Mouse (Mus musculus) lung, embryonic 16.5 days (tissue): ENCODE results near the gene Rcan1. TPM values are rescaled to one million over a fixed set of nuclear protein-coding genes. Genes with fewer than 3 reads are reported as not detected.

Experiments
- ATAC-seq: fragments of 200-750 bp; cut with Nextera tagmentation; 2 replicates; pipeline ENCODE4 v1.8.0; 2017; ENCODE audit warnings: low read depth, mild to moderate bottlenecking, moderate library complexity
- H3K27ac ChIP-seq: fragments of 300-500 bp; sonication (generic); 2 replicates; pipeline ENCODE4 v1.5.1; 2014; ENCODE audit warnings: mild to moderate bottlenecking, control low read depth, low read length
- H3K27me3 ChIP-seq: fragments of 300-500 bp; sonication (generic); 2 replicates; pipeline ENCODE4 v1.6.1; 2014; ENCODE audit warnings: low read depth, low read length, mixed read lengths; ENCODE audit not compliant: control insufficient read depth, insufficient read depth
- H3K36me3 ChIP-seq: fragments of 300-500 bp; sonication (generic); 2 replicates; pipeline ENCODE4 v1.6.1; 2014; ENCODE audit warnings: low read length; ENCODE audit not compliant: control insufficient read depth, insufficient read depth
- H3K4me1 ChIP-seq: fragments of 300-500 bp; sonication (generic); replicated peaks from 2 replicates; pipeline ENCODE4 v1.6.1; 2014; ENCODE audit warnings: low read length, mixed read lengths; ENCODE audit not compliant: control insufficient read depth, insufficient read depth
- H3K4me2 ChIP-seq: fragments of 300-500 bp; sonication (generic); 2 replicates; pipeline ENCODE4 v1.6.1; 2014; ENCODE audit warnings: low read depth, low read length, control low read depth
- H3K4me3 ChIP-seq: fragments of 300-500 bp; sonication (generic); 2 replicates; pipeline ENCODE4 v1.5.1; 2014; ENCODE audit warnings: mild to moderate bottlenecking, low read length, control low read depth
- H3K9ac ChIP-seq: fragments of 300-500 bp; sonication (generic); 2 replicates; pipeline ENCODE4 v1.6.1; 2014; ENCODE audit warnings: low read length, control low read depth
- H3K9me3 ChIP-seq: fragments of 300-500 bp; sonication (generic); 2 replicates; pipeline ENCODE4 v1.6.1; 2016; ENCODE audit warnings: low read length; ENCODE audit not compliant: control insufficient read depth
- WGBS: fragments of 180-500 bp; shearing (Covaris S2); extraction: QIAGEN DNeasy Blood & Tissue Kit; methylation state at CpG from one replicate; pipeline ENCODE4 v1.1.7; 2014; 5-methylcytosine and 5-hydroxymethylcytosine counted together
- polyA plus RNA-seq: library from polyadenylated mRNA; unstranded; fragments of >200 nt; fragmentation: Nextera tagmentation; extraction: Ambion mirVana; gene quantifications from 2 replicates; pipeline ENCODE4 v1.2.1, GENCODE M21; 2015

The Rcan1 gene
- polyA plus RNA-seq, 1 experiment from 2014 or later: 61.2 TPM

DNA sequence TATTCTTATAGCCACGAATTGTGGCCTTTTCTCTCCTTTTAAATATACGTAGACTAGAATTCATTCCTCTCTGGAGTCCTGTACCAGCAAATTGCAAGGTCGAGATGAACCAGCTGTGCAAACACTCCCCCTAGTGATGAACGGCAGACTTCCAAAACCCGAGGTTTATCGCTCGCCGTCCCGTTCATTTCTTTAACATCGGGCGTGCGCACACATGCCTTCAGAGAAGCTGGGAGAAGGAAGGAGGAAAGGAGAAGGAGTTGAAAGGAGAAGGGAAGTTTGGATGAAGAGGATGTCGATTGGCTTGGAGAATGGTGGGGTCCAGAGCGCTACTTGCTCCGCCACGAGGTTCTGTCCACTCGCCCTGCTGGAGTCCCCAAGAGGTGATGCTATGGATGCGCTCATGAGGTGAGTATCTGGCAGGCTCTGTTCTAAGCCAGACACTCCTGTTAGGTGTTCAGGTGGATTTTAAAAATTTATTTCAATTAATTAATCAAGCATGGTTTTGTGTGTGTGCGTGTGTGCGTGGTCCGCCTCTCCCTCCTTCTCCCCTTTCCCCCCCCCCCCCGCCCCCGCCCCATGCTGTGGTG, 8.0 kb upstream of the Rcan1 start:
- peak overlapping the region; percentile 13; the same call in 1 of the 2 replicates for H3K4me3 ChIP-seq
- H3K4me2 ChIP-seq: peak overlapping the region; percentile 41; the same call in 1 of the 2 replicates
- H3K27ac ChIP-seq: no peak overlapping the region
- 0 out of 2 replicates have a peak, but pooled peaks have one; percentile 55 for ATAC-seq
- H3K27me3 ChIP-seq: peaks cover 11% of the 10 kb centered on the region
- 7% methylated on average over 21 of the region's 23 CpGs for WGBS
- no peaks in the 10 kb centered on the region; the same call in 1 of the 2 replicates for H3K4me1 ChIP-seq
- H3K9me3 ChIP-seq: no peaks in the 10 kb centered on the region
- H3K36me3 ChIP-seq: no peaks in the 10 kb centered on the region
- 0 out of 2 replicates have a peak overlapping the region, but pooled peaks have one; percentile 30 for H3K9ac ChIP-seq

DNA sequence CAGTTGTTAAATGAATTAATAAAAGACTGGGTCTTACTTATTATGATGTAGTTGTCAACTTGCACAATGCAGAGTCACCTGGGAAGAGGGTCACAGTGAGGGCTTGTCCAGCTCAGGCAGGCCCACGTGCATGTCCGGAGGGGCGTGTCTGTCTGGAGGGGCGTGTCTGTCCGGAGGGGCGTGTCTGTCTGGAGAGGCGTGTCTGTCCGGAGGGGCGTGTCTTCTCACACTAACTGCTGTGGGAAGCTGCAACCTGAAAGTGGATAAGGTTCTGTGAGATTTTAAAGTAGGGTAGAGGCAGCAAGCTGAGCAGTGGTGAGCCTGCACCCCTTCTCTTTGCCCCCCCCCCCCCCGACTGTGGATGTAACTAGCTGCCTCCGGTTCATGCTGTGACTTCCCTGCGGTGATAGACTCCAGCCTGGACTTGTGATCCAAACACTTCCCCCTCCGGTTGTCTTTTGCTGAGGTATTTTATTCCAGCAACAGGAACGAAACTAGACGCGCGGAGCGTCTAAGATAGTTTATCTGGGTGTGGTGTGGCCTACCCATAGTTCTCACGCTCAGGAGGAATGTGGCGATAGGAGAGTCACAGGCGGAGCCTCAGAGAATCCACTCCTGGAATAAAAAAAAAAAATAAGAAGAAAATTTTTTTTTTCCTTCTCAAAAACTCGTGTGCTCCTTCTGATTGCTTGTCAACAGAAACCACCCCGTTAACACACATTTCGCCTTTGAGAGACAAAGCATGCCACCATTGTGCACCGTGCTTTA, 4.6 kb upstream of the Rcan1 start:
- H3K27me3 ChIP-seq: peaks cover 11% of the 10 kb centered on the region
- no peak overlapping the region for H3K27ac ChIP-seq
- H3K9me3 ChIP-seq: no peaks in the 10 kb centered on the region
- WGBS: 60% methylated on average over 25 of the region's 25 CpGs
- H3K9ac ChIP-seq: no peak overlapping the region
- no peaks in the 10 kb centered on the region for H3K36me3 ChIP-seq
- peaks cover 3% of the 10 kb centered on the region; the same call in 1 of the 2 replicates for H3K4me1 ChIP-seq
- H3K4me3 ChIP-seq: no peak overlapping the region
- peak overlapping the region; percentile 9; the same call in 1 of the 2 replicates for H3K4me2 ChIP-seq
- ATAC-seq: 0 out of 2 replicates have a peak, but pooled peaks have one; percentile 26

DNA sequence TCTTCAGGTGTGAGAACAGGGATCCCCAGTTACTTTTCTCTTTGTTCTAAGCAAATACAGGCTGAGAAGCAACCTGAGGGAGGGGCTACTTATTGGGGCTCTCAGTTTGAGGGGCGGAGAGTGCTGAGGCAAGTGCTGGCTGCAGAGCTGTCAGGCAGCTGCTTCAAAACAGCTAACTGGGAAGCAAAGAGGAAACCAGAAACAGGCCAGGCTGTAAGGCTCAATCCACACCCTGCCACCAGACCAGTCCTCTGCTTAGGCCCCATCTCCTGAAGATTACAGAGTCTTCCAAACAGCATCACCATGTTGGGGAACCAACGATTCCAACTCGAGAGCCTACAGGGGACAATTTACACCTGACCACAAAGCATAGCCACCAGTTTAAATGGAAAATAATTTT, 2.2 kb upstream of the Rcan1 start:
- Histone ChIP-seq H3K27me3 (no peaks in the 10 kb centered on the region), H3K4me3 (no peak overlapping the region), H3K36me3 (no peaks in the 10 kb centered on the region), H3K4me1 (peaks cover 3% of the 10 kb centered on the region; the same call in 1 of the 2 replicates), H3K9me3 (no peaks in the 10 kb centered on the region), H3K9ac (no peak overlapping the region), H3K27ac (no peak overlapping the region), H3K4me2 (no peak overlapping the region)
- peak; percentile 88 for ATAC-seq
- WGBS: 36% methylated on average over 3 of the region's 3 CpGs

DNA sequence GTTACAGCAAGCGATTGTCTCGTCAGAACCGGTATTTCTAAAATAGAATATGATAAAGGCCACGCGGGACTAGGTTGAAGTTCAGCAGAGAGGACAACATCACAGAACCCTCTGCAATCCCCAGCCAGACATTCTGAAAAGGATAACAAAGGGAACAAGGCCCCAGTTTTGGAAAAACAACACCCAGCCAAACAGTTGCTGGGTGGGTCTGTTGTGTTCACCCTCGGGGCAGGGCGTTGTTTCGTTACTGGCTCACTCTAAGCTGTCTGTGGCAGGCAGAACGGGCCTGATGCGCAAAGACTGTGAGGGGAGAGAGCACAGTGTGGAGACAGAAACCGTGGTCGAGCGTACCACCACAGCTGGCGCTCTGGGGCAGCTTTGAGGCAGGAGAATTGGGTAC, 2.2 kb downstream of the Rcan1 start:
- Histone ChIP-seq H3K9me3 (no peaks in the 10 kb centered on the region), H3K4me1 (peaks cover 17% of the 10 kb centered on the region), H3K36me3 (no peaks in the 10 kb centered on the region), H3K27me3 (no peaks in the 10 kb centered on the region), H3K4me3 (no peak overlapping the region), H3K27ac (no peak overlapping the region), H3K9ac (no peak overlapping the region), H3K4me2 (no peak overlapping the region)
- ATAC-seq: no peak
- WGBS: 80% methylated on average over 14 of the region's 14 CpGs

DNA sequence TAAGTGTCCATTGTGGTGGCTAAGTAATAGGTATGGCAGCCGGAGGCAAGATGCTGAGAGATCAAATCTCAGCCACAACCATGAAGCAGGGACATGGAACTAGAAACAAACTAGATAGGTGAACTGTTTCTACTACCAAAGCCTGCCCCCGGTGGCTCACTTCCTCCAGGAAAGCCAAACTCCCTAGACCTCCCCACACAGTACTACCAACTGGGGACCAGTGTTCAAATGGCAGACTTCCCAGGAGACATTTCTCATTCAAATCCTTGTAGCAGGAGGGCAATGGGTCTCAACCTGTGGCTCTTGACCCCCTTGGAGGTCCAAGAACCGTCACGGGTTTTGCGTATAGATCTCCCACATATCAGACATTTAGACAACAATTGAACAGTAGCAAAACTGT, 3.6 kb downstream of the Rcan1 start:
- ATAC-seq: no peak
- no peaks in the 10 kb centered on the region for H3K9me3 ChIP-seq
- no peaks in the 10 kb centered on the region for H3K36me3 ChIP-seq

DNA sequence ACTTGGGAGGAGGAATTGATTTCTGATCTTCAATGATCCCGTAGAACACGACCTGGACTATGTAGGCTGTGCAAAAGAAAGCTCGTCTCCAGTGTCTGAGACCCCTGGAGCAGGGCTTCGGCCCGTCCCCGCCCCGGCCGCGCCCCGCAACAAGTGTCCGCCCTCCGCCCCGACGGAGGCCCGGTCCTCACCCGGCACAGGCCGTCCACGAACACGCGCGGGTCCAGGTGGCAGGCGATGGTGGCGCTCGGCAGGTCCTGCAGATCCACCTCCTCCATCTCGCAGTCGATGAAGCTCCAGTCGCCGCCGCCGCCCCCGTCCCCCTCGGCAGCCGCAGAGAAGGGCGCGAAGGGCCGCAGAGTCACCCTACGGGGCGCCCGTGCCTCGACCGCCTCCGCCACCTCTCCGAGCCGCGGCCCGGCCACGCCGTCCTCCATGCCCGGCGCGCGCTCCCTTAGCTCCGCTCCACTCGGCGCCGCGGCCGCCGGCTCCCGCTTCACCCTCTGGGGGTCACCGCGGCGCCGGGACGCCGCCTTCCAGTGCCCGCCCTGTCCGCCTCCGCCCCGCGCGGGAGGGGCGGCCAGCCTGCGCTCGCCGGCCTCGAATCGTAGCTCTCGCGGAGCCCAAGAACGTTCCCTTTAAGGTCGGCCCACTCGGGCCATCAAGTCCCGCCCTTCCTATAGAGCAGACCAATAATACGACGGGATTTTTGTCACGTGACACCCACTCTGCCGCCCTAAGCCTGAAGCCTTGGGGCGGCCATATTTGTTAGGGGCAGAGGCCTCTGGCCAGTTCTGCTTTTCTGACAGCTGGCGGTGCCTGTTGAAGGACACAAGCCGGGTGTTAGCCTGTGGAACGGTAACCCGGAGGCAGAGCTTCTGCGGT, 4.8 kb downstream of the Rcan1 start:
- under 1% methylated on average over 78 of the region's 94 CpGs for WGBS
- H3K4me2 ChIP-seq: peak overlapping the region; percentile 77
- H3K36me3 ChIP-seq: no peaks in the 10 kb centered on the region
- H3K9me3 ChIP-seq: no peaks in the 10 kb centered on the region
- peak; percentile 98 for ATAC-seq
- H3K4me1 ChIP-seq: peaks cover 18% of the 10 kb centered on the region
- peak overlapping the region; percentile 77 for H3K4me3 ChIP-seq
- peak overlapping the region; percentile 84 for H3K9ac ChIP-seq
- peak overlapping the region; percentile 42 for H3K27ac ChIP-seq
- H3K27me3 ChIP-seq: no peaks in the 10 kb centered on the region

More for the DNA sequence above, 3.6 kb downstream of the Rcan1 start:
- Histone ChIP-seq H3K4me1 (peaks cover 16% of the 10 kb centered on the region), H3K4me3 (no peak overlapping the region), H3K27me3 (no peaks in the 10 kb centered on the region), H3K27ac (no peak overlapping the region), H3K4me2 (no peak overlapping the region), H3K9ac (no peak overlapping the region)
- 70% methylated on average over 5 of the region's 5 CpGs for WGBS

DNA sequence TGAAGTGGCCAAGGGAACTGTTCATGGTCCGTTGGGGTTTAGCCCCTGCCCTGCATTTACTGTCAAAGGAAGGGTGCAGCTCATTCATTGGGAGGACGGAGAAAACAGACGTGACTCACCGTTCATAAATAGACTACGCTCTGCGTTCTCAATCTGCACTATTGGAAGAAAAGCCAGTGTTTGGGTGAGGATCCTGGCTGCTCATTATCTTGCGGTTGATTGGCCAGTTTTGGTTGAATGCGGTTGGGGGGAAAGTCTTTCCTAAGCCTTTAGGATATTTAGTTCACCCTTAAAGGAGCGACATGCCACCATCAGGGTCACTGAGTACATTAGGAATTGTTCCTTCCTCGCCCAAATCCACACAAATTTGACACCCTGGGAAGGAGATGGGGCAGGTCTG, 5.4 kb downstream of the Rcan1 start:
- Histone ChIP-seq H3K27ac (no peak overlapping the region), H3K4me3 (peak overlapping the region; percentile 77), H3K27me3 (no peaks in the 10 kb centered on the region), H3K9ac (peak overlapping the region; percentile 84), H3K36me3 (no peaks in the 10 kb centered on the region), H3K4me2 (peak overlapping the region; percentile 77), H3K4me1 (peaks cover 18% of the 10 kb centered on the region), H3K9me3 (no peaks in the 10 kb centered on the region)
- 3% methylated on average over 10 of the region's 10 CpGs for WGBS
- ATAC-seq: no peak

DNA sequence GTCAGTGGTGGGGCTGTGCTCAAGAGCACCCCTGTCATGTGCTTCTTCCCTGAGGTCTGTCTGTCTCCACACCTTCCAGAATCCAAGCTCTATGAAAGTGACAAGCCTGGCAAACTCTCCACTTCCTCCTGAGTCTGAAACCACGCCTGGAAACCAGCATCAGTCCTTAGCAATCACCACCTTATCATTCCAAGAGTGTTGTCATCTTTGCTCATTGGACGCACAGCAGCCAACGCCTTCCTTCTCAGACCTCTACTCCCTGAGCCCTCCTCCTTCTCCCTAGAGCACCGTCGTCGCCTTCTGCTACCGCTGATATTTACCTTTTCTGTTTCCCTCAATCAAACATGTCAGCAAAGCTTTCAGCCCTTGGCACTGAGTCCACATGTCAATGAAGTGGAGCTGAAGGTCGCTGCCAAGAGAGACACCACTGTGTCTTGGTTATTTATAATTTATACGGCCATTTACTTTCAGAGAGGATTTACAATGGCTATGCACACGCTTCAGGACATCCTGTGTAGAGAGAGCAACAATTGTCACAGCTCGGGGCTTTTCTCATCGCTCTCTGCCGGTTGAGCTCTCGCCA, 6.2 kb downstream of the Rcan1 start:
- Histone ChIP-seq H3K4me1 (peaks cover 18% of the 10 kb centered on the region), H3K4me2 (peak overlapping the region; percentile 77), H3K36me3 (no peaks in the 10 kb centered on the region), H3K9me3 (no peaks in the 10 kb centered on the region), H3K27me3 (no peaks in the 10 kb centered on the region), H3K4me3 (peak overlapping the region; percentile 77), H3K9ac (no peak overlapping the region; the same call in 1 of the 2 replicates), H3K27ac (no peak overlapping the region)
- no peak for ATAC-seq
- 10% methylated on average over 14 of the region's 14 CpGs for WGBS
